Mouse (Mus musculus) cerebellum, adult 2 months (tissue): Measurements from ENCODE around the gene Prim2. TPM values are rescaled to one million over a fixed set of nuclear protein-coding genes. Genes with fewer than 3 reads are reported as not detected.

ENCODE experiments used
- DNase-seq, 2 experiments: peaks; one replicate each; pipeline ENCODE4 v3.0.0; 2021
- H3K27ac ChIP-seq: fragments of 200-500 bp; 2 replicates; pipeline ENCODE4 v1.5.1; 2012; ENCODE audit warnings: low read length, control low read depth, inconsistent platforms; ENCODE audit not compliant: insufficient read depth
- H3K27me3 ChIP-seq: fragments of 200-500 bp; 2 replicates; pipeline ENCODE4 v1.6.1; 2012; ENCODE audit warnings: inconsistent platforms, mild to moderate bottlenecking, low read length, moderate library complexity; ENCODE audit not compliant: control insufficient read depth, insufficient read depth
- H3K4me1 ChIP-seq: fragments of 200-500 bp; 2 replicates; pipeline ENCODE4 v1.6.1; 2011; ENCODE audit warnings: low read length; ENCODE audit not compliant: control insufficient read depth, insufficient read depth
- H3K4me3 ChIP-seq: fragments of 200-500 bp; replicated peaks from 2 replicates; pipeline ENCODE3; 2011; ENCODE audit warnings: mild to moderate bottlenecking, low read depth, low read length, control low read depth; ENCODE audit not compliant: insufficient read depth
- CTCF ChIP-seq: fragments of 200-500 bp; IDR thresholded peaks from 2 replicates; pipeline ENCODE4 v1.5.1; 2011; ENCODE audit warnings: low read depth, mild to moderate bottlenecking, control low read depth, low read length, moderate library complexity, borderline replicate concordance; ENCODE audit not compliant: insufficient read depth
- POLR2A ChIP-seq: fragments of 200-500 bp; IDR thresholded peaks from 2 replicates; pipeline ENCODE4 v1.6.1; 2011; ENCODE audit warnings: low read length, control low read depth, borderline replicate concordance; ENCODE audit not compliant: insufficient read depth
- WGBS: fragments of 180-500 bp; shearing (Covaris S2); methylation state at CpG from one replicate; pipeline ENCODE4 v1.1.7; 2018; 5-methylcytosine and 5-hydroxymethylcytosine counted together
- polyA plus RNA-seq: library from polyadenylated mRNA; depleted of rRNA; stranded (reverse); fragments of >200 nt; gene quantifications from 2 replicates; pipeline ENCODE4 v1.2.3, GENCODE M21; 2012

Prim2 gene
- polyA plus RNA-seq, 1 experiment: 11.8 TPM

DNA sequence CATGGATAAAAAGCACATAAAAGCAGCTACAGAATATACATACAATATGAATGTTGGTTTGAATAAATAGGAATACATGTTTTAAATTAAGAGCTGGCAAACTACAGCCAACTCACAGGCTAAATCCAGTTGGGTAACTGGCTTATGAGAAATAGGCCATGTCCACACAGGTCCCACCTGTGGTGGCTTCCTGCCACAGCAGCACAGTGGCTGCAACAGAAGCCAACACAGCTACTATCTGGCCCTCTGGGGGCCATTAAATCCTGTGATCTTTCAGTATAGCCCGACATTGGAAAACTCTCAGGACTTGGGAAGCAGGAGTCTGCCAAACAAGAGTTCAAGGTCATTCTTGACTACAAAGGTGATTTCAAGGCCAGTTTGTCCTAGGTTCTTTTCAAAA is 167.3 kb downstream of the Prim2 start:
- Histone ChIP-seq H3K27me3 (no peaks in the 10 kb centered on the region; the same call in 1 of the 2 replicates), H3K4me1 (peaks cover 9% of the 10 kb centered on the region; the same call in 1 of the 2 replicates), H3K27ac (no peak overlapping the region; the same call in 1 of the 2 replicates), H3K4me3 (no peak overlapping the region)
- 33% methylated on average over 1 of the region's 1 CpGs for WGBS
- TF ChIP-seq POLR2A (no peak), CTCF (no peak)
- no peak for DNase-seq

DNA sequence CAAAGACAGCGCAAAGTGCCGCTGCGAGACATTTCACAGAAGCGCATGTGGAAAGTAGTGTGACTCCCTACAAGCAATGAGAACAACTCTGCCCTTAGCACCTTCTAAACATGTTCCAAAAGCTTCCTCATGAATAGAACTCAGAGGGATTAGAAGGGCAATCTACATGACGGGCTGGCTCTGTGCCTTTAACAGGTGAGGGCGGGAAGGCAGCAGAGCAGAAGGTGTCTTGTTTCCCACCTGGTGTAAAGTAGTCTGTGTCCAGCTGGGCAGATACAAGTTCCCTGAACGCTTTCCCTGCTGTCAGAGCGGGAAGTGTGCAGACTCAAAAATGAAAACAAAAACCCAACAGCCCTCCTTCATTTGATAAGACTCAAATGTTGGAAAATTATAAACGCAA is 169.5 kb downstream of the Prim2 start:
- H3K4me1 ChIP-seq: peaks cover 9% of the 10 kb centered on the region; the same call in 1 of the 2 replicates
- 54% methylated on average over 9 of the region's 9 CpGs for WGBS
- H3K27me3 ChIP-seq: no peaks in the 10 kb centered on the region; the same call in 1 of the 2 replicates
- no peak overlapping the region for H3K27ac ChIP-seq
- peak; percentile 39 to 47 for DNase-seq
- no peak for TF ChIP-seq POLR2A
- TF ChIP-seq CTCF: no peak
- no peak overlapping the region for H3K4me3 ChIP-seq

DNA sequence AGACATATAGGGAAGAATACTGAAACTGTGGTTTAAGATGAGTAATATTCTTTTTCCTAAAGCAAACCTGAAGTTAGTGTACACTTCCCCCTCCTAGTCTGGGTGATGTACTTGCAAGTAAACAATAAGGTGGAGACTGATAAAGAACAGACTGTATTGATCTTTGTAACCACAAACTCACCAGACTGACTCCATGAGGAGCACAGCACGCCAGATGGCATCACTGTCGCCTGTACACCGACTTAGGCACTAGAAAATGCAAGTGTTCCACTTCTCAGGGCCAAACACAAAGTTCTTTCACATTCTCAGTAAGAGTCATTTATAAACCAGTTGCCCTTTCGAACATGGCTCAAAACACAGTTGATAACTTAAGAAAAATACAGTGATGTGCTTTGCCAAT is 170.0 kb downstream of the Prim2 start:
- no peak overlapping the region for H3K4me3 ChIP-seq
- H3K4me1 ChIP-seq: peaks cover 9% of the 10 kb centered on the region; the same call in 1 of the 2 replicates
- WGBS: 59% methylated on average over 4 of the region's 4 CpGs
- H3K27ac ChIP-seq: no peak overlapping the region
- no peak for TF ChIP-seq CTCF
- TF ChIP-seq POLR2A: no peak
- DNase-seq: peak; percentile 24 to 53
- H3K27me3 ChIP-seq: no peaks in the 10 kb centered on the region; the same call in 1 of the 2 replicates

DNA sequence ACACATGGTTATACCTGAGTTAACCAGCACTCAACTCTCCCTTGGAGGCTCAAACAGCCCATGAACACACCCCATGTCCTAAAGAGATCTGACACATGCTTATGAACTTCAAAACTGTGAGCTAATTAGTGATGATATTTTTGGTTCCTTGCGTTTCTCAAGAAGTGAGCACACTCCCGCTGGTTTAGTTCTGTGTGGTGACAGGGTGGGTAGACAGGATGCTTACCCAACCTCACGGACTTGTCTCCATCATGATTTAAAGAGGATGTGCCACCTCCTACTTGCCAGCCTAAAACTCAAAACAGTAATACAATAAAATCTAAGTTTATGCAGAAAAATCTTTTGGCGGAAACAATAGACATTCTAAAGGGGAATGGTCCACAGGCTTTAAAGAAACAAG is 173.5 kb downstream of the Prim2 start:
- no peak for DNase-seq
- no peak for TF ChIP-seq CTCF
- no peak for TF ChIP-seq POLR2A
- no peak overlapping the region for H3K27ac ChIP-seq

DNA sequence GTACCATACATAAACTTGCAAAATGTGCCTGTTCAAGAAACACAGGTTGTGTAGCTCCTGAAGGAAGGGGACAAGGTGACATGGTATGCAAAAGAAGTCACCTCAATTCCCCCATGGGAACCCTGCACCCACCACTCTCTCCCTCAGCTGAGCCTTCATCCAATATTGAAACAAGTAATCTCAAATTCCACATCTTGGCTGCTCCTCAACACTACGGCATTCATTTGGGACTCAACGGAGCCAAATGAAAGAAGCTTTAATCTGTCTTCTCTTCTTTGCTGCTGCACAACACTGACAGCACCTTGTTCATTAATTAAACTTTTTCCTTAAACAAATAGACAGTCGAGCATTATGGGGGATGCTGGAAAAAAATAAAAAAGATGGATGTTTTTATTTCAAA is 174.0 kb downstream of the Prim2 start:
- Histone ChIP-seq H3K27me3 (no peaks in the 10 kb centered on the region), H3K27ac (no peak overlapping the region), H3K4me3 (no peak overlapping the region), H3K4me1 (peaks cover 5% of the 10 kb centered on the region; the same call in 1 of the 2 replicates)
- no peak for DNase-seq
- TF ChIP-seq CTCF (no peak), POLR2A (no peak)
- WGBS: 52% methylated on average over 3 of the region's 3 CpGs

More for the DNA sequence above, 173.5 kb downstream of the Prim2 start:
- H3K4me3 ChIP-seq: no peak overlapping the region
- peaks cover 9% of the 10 kb centered on the region; the same call in 1 of the 2 replicates for H3K4me1 ChIP-seq
- 77% methylated on average over 4 of the region's 4 CpGs for WGBS
- no peaks in the 10 kb centered on the region for H3K27me3 ChIP-seq

- no peak overlapping the region for H3K27ac ChIP-seq
- H3K4me3 ChIP-seq: no peak overlapping the region
- no peaks in the 10 kb centered on the region for H3K27me3 ChIP-seq
- TF ChIP-seq POLR2A (no peak), CTCF (no peak)
- peaks cover 4% of the 10 kb centered on the region; the same call in 1 of the 2 replicates for H3K4me1 ChIP-seq
- DNase-seq: no peak
- WGBS: 75% methylated on average over 8 of the region's 8 CpGs
Measured at GRCm38 (mm10) chr1:33495203-33495553, 174.4 kb downstream of the Prim2 start.

DNA sequence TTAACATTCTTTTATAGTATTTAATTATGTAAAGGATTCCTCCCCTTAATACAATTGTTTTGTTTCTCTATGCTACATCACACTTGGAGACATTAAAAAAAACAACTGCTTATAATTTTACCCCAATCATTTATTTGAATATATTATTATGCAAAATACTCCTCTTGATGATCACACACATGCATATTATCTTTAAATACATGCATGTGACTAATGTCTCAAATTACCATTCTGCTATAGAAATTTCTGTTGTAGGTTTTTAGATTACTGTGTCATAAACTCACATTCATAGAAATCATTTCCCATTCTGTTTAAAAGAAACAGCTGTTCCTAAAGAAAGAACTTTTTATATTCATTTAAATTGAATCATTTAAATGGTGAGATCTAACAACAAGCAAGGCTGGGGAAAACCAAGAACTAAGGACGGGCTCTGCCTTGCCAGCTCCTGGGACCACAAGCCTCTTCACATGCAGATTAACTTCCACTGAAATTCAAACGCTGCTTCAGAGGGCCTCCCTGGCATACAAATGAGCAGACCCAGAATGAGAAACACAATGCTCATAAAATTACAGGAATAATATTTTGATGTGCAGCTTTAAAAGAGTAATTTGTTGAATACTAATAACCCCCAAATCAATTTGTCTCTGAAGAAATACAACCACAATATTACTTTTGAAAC is 174.9 kb downstream of the Prim2 start:
- no peak for DNase-seq
- Histone ChIP-seq H3K4me1 (no peaks in the 10 kb centered on the region; the same call in 1 of the 2 replicates), H3K4me3 (no peak overlapping the region), H3K27ac (no peak overlapping the region), H3K27me3 (no peaks in the 10 kb centered on the region)
- WGBS: 44% methylated on average over 2 of the region's 2 CpGs
- TF ChIP-seq CTCF (no peak), POLR2A (no peak)

DNA sequence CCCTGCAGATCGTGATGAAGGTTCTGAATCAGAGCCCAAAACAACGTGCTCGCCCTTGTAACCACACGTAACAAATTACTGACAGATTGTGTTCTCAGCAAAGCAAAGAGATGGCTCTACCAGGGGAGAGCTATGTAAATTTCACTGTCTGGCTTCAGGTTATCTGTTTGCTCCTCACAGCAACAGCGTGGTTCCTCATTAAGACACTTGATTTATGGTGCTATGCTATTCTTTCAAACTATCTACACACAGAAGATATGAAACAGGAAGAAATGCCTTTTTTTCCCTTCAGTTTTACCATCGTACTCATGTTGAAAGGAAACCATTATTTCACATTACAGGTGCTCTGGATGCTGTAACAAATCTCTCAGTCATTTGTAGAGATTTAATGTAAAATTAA is 179.4 kb downstream of the Prim2 start:
- no peak overlapping the region for H3K27ac ChIP-seq
- DNase-seq: no peak
- H3K4me1 ChIP-seq: no peaks in the 10 kb centered on the region
- H3K4me3 ChIP-seq: no peak overlapping the region
- TF ChIP-seq CTCF (no peak), POLR2A (no peak)
- no peaks in the 10 kb centered on the region for H3K27me3 ChIP-seq
- WGBS: 43% methylated on average over 6 of the region's 6 CpGs
